Mouse (Mus musculus) heart, postnatal 25 days (tissue): Measurements from ENCODE around the gene Erc2. TPM values are rescaled to one million over a fixed set of nuclear protein-coding genes. Genes with fewer than 3 reads are reported as not detected.

Experiments
- DNase-seq: peaks from one replicate; pipeline ENCODE4 v3.0.0; 2022; ENCODE audit warnings: low spot score
- intact Hi-C: fragments of 180-260 bp; cut with DNase I; formaldehyde crosslinking; loops from one replicate; pipeline ENCODE4 v1.15.1; 2025
- total RNA-seq, 2 experiments: library from RNA; stranded (reverse); gene quantifications; 2 replicates each; pipeline ENCODE4 v1.2.3; 2021

The Erc2 gene
- total RNA-seq, 2 experiments from 2014 or later = 0.68 to 0.98 TPM

DNA sequence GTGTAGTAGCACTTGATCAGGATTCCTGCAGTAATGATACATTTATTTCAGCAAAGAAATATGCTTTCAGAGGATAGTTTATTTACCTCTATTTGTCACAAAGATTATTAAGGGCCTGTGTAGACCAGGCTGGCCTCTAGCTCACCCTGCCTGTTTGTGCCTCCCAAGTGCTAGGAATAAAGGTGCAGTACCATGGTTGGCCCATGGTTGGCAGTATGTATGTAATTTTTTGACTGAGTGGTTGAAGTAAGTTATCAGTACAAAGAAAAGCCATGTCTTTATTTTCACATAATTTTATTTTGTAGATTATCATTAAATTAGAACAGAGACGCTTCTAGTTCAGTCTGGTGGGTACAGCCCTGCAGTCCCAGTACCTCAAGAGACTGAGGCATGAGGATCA, 136.0 kb downstream of the Erc2 start:
- intact Hi-C loops = no loop called here
- no peak for DNase-seq

DNA sequence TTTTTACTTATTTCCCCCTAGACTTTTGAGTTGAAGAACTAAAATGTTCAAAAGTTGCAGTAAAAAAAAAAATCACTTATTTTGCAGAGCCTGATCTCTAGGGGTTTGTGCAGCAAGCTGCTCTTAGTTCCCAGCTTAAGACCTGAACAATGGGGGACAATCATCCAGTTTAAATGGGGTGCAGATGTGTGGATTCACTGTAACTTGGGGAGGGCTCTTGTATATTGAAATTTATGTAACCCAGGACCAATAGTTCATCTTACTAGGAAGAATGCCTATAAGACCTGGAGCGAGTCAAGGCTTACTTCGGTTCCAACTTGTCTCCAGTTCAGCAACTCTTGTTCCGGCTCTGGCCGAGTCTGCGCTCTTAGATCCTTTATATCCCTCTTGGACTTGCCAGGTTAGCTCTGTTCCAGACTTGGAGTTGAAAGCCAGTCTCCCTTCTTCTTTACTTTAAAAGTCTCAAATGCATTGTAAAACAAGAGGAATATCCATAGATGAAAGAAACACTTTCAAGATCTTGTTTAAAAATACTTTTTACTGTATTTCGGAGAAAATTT, 136.9 kb downstream of the Erc2 start:
- no peak for DNase-seq
- intact Hi-C loops = no loop called here

DNA sequence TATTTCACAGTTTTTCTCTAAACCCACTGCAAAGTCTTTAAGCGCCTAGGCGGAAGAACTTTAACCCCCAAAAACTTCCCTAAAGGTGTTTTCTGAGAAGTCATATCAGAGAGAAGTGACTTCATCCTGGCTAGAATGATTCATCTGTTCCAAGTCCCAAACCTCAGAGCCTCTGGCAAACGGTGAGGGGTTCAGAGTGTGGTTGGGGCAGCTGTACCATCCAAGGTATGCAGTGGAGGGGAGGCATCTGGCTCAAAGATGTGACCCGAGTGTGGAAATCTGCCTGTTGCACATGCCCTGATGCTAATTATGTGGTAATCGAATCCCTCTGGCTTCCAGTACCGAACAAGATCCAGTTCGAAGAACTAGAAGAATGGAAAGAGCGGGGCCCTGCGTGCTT, 137.8 kb downstream of the Erc2 start:
- no peak for DNase-seq
- intact Hi-C loops = no loop called here

DNA sequence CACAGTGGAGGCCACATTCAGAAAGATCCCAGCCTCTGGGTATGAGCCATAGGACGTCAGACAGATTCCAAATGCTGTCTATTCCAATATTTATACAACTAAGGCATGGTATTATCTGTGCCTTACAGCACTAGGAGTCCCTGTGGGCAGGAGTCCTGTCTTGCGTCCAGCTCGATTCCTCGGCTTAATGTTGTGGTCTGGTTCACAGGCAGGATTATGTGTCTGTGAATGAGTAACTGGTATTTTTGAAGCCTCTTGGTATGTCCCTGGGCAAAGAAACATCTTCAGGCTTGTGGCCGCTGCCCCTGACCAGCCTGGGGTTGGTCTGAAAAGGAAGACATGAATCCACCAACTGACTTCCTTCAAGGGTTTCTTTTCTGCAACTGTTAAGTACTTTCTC, 153.1 kb downstream of the Erc2 start:
- intact Hi-C loops = no loop called here
- DNase-seq = no peak

DNA sequence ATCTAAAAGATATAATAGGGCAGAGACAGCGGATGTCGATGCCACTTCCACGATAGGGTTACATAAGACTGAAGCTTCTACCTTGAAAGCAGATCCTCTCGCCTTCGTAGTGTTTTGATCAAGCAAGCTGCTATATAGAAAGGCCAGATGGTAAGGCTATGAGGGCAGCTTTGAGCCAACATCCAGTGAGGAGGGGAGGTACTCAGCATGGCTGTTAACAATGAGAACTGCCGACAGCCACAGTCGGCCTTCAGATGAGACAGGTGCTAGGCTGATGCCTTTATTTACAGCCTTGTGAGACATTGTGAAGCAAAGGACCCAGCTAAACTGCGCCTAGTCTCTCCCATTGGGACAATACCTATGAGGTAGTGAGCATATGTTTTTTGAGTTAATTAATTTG, 156.3 kb downstream of the Erc2 start:
- no peak for DNase-seq
- intact Hi-C loops = no loop called here

DNA sequence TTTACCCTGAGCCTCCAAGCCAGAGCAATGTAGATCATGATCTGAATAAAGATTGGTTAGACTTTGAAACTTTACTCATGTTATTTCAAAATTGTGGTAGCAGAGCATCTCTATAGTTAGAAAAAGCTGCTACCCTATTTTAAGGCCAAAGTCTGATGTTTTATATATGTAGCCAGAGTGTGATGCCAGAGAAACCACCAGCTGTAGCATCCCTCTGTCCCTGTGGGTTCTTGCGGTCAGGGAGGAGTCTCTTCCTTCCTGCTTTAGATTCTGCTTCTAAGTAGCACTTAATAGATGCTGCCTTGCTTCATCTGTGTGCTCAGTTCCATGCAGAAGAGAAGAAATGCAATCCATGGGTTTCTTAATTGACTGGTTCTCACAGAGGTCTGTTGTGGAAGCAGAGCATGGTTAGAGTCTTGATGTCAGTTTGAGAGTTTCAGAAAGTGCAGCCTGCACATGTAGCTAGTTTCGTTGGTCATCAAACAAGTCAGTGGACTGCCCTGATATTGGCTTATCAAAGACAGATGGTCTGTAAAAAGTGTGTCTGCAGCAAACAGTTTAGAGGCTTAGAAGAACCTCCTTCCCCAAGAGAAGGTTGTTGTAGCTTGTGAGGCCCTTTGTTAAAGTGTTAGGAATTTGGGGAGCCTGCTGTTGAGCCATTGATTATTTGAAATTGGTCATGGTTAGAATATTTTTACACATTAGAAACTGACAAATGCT, 156.9 kb downstream of the Erc2 start:
- intact Hi-C loops = no loop called here
- no peak for DNase-seq

DNA sequence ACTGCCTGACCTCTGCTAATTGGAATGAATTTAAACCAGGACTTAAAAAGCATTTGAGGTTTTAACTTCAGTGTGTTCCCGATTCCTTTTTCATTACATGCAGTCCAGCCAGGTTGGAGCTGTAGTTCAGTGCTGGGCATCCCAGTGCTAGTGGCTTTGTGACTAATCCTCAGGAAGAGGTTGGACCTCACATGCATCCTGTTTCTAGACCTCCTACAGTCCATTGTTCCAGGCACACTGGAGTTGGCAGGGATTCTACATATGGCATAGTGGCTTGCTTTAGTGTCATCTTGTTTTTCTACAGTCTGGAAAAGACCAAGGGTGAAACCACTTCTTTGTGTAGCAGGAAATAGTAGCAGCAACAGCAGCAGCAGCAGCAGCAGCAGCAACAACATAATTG, 159.0 kb downstream of the Erc2 start:
- intact Hi-C loops = no loop called here
- no peak for DNase-seq

DNA sequence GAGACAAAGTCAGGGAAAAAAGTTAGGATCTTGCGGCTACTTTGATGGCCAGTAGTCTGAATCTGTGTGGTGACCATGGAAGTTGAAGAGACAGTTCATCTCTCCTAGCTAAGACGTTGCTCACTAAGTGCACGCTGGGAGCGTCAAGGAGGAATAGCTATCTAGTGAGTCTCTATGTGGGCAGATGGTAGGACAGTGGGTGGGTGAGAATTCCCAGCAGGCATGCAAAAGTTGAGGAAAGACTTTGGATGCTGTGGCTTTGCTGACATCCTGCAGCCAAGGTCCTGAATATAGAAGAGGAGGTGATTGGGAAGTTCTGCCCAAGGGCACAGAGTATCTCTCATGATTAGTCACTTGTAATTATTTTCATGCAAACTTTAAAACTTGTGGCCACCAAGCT, 162.6 kb downstream of the Erc2 start:
- intact Hi-C loops = no loop called here
- DNase-seq = no peak

DNA sequence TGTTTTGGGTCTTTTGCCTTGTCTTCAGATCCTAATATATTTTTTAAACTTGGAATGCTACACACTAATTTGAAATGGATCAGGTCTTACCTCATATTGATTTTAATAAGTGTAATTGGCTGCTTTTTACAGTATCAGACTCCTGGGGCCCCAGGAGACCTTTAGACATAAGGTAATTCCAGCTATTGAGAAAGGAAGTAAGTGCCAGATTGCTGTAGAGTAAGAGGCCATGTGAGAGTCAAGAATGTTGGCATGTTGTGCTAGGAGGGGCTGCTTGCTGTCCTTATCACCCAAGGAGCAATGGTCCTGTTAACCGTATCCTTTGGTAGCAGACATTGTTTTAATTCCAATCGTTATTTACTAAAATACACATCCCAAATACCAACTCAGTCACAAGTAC, 163.3 kb downstream of the Erc2 start:
- no peak for DNase-seq
- intact Hi-C loops = no loop called here

- no peak for DNase-seq
- intact Hi-C loops = no loop called here
These were observed 167.1 kb downstream of the Erc2 start for GRCm38 (mm10) chr14:27789066-27789898.

DNA sequence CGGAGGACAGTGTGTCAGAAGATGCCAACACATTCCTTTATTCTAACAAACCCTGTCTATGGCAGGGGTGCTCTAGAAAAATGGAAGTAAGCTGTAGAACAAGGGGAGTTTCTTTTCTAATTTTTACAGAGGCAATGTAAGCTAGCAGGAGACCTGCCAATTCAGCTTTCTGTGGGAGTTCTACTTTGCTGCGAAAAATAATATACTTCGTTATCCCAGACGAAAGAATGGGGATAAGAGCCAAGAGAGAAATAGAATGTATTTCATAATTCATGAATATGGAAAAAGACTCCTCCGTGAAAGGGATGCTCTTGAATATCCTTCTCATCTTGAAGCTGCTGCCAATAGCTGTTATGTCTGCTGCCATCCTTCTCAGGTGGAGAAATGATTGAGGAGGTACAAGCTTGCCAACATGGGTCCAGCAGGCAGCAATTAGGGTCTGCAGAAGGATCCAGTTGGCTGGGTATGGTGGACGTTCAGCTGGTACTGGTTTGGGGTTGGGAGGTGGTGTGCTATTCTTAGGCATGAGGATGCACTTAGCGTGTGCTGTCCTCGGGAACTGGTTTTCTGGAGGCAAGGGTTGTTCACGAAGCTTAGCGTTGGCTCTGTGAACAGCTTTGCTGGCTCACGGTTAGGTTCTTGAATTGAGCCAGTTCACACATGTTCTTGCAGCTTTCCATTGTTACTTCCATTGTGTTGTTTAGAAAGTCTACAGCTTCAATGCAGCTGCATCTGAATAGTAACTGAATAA, 176.1 kb downstream of the Erc2 start:
- intact Hi-C loops = no loop called here
- no peak for DNase-seq

GRCm38 (mm10) chr14:27800766-27801165, 178.5 kb downstream of the Erc2 start:
- intact Hi-C loops = no loop called here
- DNase-seq = no peak

DNA sequence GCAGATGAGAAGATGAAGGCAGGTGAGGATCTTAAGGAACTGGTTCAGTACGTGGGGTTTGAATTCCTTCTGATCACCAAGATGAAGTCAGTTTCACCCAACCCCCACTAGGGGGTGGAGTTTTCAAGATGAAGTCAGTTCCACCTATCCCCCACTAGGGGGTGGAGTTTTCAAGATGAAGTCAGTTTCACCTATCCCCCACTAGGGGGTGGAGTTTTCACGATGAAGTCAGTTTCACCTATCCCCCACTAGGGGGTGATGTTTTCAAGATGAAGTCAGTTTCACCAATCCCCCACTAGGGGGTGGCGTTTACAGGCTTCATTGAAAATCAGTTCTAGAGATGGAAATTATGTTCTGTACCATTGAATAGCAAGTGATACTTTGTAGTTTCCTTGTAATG, 181.7 kb downstream of the Erc2 start:
- no peak for DNase-seq
- intact Hi-C loops = no loop called here

GRCm38 (mm10) chr14:27805064-27805463, 182.8 kb downstream of the Erc2 start:
- intact Hi-C loops = loop anchor here (5.0 kb wide), 3 partner anchors 1287 to 1637 kb away; no protein-coding TSS in a partner anchor
- no peak for DNase-seq

DNA sequence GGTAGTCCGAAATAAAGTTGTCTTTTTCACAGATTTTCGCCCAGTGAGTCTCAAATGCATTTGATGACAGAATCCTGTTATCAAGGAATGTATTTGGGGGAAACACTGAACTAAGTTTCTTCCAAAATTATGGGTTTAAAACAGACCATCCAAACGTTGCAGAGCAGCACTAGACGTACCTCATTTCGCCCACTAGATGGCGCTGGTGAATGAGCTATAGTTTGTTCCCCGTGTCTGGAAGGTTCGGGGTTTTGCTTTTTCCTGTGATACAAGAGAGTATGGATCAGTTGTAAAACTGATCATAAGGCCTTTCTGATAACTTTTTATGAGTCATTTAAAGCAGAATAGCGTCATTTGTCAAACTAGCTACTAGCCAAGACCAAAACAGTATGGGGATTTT, 185.9 kb downstream of the Erc2 start:
- DNase-seq = no peak
- intact Hi-C loops = loop anchor here (5.0 kb wide), 3 partner anchors 1284 to 1634 kb away; no protein-coding TSS in a partner anchor

GRCm38 (mm10) chr14:27808523-27809114, 186.4 kb downstream of the Erc2 start:
- no peak for DNase-seq
- intact Hi-C loops = loop anchor here (5.0 kb wide), 3 partner anchors 1284 to 1634 kb away; no protein-coding TSS in a partner anchor

DNA sequence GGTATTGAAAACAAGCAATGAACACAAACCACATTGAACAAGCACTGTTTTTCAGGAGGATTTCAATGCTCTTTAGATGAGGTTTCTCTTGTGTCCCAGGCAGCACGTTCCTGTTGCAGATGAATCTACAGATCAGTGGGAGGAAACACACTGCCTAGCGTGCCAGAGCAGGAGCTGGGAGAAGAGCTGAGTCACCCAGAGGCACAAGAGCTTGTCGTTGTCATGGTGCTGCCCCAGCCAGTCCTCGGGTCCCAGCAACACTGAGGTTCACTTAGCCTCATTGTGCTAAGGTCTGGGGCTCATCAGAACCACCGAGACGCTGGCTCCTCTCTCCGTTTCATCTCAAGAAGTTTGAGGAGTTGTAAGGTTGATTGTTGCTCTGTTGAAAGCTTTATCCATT, 188.6 kb downstream of the Erc2 start:
- DNase-seq = no peak
- intact Hi-C loops = no loop called here

GRCm38 (mm10) chr14:27811649-27812048, 189.4 kb downstream of the Erc2 start:
- no peak for DNase-seq
- intact Hi-C loops = no loop called here

GRCm38 (mm10) chr14:27815739-27816138, 193.5 kb downstream of the Erc2 start:
- DNase-seq = no peak
- intact Hi-C loops = no loop called here

GRCm38 (mm10) chr14:27818986-27819385, 196.8 kb downstream of the Erc2 start:
- intact Hi-C loops = no loop called here
- DNase-seq = no peak
